Mouse (Mus musculus): ENCODE data around the gene Hdac1.
A peak's percentile ranks its signal among the peaks of the same experiment; 100 is the strongest.

Gene Hdac1

GRCm38 (mm10) chr4:129542592-129543141 is at the start of gene Hdac1:
TSS of gene Hdac1 (minus strand) at chr4:129542713.
- peak; percentile 99 for DNase-seq (ENCODE audit: low spot score)

DNA sequence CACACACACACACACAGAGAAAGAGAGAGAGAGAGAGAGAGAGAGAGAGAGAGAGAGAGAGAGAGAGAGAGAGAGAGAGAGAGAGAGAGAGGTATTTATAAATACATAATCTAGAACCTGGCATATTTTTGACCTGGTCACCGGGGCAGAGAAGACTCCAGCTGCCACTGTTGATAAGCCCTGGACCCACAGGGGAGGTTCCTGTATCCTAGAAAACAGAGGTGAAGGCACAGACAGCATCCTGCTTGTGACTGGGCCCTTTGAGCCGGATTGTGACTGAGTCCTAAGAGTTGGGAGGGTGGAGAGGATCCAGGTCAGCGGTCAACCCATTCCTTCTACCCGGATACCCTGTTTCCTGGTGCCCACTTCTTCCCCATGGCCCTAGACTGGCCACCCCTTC is 46.4 kb upstream of the Hdac1 start:
- no peak for DNase-seq (ENCODE audit: low spot score)

DNA sequence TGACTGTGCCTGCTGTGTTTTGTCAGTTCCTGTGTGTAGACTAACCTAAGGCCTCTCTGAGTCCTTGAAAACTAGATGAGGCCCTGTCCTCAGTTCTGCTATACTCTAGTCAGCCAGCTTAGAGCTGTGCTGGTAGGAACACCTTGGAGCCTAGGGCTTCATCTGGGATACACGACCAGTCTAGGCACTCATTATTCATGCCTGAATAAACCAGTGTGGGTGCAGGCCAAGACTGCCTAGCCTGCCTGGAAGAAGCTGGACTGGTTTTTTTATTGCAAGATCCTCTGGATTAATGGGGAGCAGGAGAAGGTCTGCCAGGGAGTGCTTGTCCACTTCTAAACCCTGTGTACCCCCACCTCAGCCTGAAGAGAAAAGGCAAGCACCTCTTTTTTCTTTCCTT is 44.4 kb upstream of the Hdac1 start:
- DNase-seq (ENCODE audit: low spot score) = no peak

DNA sequence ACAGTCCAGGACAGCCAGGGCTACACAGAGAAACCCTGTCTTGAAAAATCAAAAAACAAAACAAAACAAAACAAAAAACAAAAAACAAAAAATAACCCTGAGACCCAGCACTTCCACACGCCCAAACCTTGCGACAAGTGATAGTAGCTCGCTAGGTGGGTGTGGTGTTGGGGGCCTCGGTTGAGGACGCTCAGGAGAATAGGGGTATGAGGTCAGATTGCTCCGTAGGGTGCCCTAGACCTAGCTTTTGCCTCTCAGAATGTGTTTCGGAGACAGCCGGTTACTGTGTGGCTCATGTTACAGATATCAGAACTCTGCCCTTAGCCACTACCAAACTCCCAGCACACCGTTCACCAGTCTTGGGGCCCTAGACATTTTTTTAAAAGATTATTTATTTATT is 43.3 kb upstream of the Hdac1 start:
- no peak for DNase-seq (ENCODE audit: low spot score)

DNA sequence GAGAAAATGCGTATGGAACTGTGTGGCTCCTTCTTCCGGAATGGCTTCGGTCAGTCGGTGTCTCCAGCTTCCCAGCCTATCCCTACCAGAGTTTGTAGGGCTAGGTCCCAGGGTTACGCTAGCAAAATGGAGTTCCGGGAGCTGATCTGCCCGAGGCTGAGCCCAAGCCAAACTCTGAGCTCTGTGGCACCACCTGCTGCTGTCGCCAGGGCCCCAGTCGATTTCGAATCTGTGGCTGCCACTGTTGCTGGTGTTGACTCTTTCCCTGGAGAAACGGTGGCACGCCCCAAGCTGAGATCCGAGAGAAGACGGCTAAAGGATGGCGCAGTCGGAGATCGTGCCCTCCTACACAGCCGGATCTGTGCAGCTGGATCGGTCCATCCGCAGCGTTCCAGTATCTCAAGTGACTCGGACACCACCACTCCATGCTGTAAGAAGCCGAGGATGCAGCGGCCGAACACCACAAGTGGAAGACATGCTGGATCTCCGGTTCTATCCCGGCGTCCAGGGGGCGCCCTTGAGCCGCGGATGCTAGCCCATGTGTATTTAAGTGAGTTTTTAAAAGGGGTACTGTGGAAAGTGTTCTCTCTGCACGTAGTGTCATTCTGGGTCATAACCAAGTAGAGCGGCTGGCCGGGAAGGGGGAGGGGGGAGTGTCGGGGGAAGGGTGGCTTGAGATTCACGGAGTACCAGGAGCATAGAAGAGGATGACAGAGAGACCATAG is 42.5 kb upstream of the Hdac1 start:
- peak; percentile 78 for DNase-seq (ENCODE audit: low spot score)

- no peak for DNase-seq (ENCODE audit: low spot score)
Observed at GRCm38 (mm10) chr4:129584370-129584769, 41.9 kb upstream of the Hdac1 start.

DNA sequence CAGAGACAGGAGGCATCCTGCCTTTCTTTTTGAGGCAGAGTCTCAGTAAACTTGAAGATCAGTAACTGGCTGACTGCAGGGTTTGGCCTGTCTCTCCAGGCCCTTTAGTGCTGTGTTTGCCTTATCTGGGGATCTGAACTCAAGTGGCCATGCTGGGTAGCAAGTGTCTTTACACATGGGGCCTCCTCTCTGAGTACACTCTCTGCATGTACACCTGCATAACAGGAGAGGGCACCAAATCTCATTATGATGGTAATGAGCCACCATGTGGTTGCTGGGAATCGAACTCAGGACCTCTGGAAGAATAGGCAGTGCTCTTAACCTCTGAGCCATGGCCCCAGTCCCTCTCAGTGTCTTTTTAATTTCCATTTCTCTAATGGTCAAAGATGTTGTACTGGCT is 39.7 kb upstream of the Hdac1 start:
- DNase-seq (ENCODE audit: low spot score) = no peak

GRCm38 (mm10) chr4:129580347-129580746 is 37.8 kb upstream of the Hdac1 start:
- no peak for DNase-seq (ENCODE audit: low spot score)

DNA sequence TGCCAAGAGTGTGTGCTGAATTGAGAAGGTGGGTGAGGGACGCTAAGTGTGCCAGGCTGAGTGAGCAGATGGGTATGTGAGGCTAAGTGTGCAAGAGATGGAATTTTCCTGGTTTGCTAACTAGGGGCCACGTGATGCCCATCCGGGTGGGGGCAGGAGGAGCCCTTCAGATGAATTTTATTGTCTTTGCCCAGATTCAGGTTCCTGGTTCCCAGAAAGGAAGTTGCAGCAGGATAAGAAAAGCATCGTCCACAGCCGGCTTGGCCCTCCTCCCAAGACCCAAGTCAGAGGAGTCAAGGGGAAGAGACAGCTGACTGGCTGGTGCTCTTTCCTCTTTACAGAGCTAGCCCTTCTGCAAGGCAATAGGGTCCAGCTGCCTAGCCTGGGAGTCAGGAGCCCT is 36.0 kb upstream of the Hdac1 start, which contains the start of gene Fam167b:
Gene Fam167b (minus strand): TSS at position 84 of the 400 bp plus-strand sequence.
- no peak for DNase-seq (ENCODE audit: low spot score)

DNA sequence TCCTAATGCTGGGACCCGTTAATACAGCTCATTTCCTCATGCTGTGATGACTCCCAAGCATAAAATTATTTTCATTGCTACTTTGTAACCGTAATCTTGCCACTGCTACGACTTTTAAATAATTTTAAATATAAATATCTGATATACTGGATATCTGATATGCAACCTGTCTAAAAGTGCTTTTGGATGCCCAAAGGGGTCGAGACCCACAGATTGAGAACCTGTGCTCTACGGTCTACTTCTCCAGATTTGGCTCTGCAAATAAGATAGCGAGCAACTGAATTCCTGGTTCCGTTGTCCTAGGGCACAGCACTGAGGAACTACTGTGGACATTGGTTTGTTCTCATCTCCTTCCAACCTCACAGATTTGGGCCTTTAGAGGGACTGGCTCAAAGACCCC is 35.2 kb upstream of the Hdac1 start:
- no peak for DNase-seq (ENCODE audit: low spot score)

DNA sequence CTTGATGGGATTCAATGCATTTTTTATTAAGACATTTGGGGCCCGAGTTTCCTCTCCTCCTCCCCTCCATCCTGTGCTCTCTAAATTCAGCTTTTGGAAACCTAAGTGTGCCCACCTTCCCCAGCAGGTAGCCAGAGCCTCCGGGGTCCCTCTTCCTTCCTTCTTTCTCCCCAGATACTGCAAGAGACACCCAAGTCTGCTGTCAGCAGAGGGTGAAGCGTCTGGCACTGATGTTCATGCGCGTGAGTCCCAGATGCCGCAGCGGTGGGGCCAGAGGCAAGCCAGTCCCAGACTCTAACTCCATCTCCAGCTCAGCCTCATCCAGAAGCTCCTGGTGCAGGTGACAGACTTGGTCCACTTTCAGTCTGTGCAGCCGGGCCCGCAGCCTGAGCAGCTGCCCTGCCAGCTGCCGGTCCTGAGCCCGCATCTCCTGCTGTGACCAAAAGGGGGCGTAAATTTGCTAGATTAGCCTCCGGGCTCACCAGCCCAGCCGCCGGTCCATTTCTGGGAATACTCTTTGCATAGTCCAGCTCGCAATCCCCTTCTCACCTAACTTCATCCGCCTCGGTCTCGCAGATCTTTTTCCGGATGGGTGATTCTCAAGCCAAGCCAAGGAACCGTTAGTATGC is 34.5 kb upstream of the Hdac1 start:
- no peak for DNase-seq (ENCODE audit: low spot score)

DNA sequence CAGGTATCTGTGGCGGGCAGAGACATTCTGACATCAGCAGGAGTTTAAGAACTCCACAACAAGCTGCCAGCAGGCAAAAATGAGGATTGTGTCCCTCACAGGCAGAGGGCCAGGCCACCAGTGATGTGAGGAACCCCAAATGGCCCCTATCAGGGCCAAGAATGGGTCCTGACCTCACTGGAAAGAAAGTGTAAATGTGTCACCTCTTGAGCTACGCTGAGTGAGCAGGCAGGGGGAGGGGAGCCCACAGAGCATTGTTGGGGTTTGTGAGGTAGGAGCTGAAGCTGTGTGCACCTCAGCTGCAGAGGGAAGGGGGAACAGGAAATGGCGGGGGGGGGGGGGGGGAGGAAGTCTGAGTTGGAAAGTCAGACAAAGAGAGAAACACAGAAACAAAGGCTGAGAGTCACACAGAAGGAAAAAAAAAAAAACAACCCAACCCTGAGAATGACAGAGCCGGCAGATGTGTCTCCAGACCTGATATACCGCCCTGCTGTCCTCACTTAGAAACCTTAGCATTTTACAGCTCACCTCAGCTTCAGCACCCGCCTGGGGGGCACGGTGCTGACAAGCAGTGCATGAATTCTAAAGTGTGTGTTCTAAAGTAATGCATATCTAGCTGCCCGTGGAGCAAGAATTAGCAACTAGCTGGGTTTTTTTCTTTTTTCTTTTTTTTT is 32.8 kb upstream of the Hdac1 start:
- no peak for DNase-seq (ENCODE audit: low spot score)

DNA sequence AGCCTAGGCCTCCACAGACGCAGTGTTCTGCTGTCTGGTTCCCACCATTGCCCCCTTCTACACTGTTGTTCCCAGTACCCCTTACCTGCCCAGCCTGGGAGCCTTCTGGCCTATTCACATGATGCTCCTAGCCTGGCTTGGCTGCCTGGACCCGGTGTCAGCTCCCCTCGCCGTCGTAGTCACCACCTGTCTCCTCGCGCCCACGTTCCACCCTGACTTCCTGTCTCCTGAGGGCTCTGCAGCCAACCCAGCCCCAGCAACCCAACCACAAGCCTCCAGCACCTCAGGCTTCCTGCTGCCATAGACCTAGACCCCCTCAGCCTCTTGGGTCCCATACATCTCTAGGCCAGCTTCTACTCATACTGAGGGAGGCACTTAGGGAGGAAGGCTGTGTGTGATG is 30.9 kb upstream of the Hdac1 start, which contains the start of gene Lck:
Gene Lck (minus strand): TSS at position 212 of the 400 bp plus-strand sequence.
- DNase-seq (ENCODE audit: low spot score) = no peak

DNA sequence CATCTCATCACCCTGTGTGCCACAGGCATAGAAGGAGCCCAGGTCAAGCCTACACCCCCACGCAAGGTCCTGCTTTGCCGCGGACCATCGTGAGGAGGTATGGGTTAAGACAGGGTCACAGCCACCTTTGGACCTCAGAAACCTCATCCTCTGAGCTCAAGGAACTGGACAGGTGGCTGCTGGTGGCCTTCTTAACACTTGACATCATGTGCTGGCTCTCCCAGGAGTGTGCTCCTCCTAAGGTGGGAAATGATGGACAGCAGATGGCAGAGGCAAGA is 30.5 kb upstream of the Hdac1 start:
- DNase-seq (ENCODE audit: low spot score) = no peak

- DNase-seq (ENCODE audit: low spot score) = no peak
Observed at GRCm38 (mm10) chr4:129572236-129573092, 30.0 kb upstream of the Hdac1 start.

DNA sequence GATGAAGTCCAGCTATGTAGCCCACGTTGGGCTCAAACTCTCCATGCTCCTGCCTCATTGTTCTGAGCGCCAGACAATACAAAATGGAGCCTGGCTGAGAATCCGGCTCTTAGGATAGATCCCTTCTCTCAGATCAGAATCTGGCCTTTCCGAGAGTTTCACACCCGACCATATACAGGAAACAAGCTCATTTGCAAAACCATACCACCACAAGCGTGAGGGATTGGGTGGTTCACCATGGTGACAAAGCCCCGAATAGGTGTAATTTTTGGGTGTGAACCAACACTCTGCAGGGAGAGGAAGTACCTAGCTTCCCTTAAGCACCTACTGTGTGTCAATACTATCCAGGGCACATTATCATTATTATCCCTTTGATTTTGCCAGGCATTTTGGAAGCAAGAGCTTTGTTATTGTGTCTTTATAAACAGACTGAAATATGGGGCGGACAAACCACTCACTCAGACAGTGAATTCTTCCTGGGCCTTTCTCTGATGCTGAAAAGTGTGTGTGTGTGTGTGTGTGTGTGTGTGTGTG is 29.1 kb upstream of the Hdac1 start:
- DNase-seq (ENCODE audit: low spot score) = no peak

GRCm38 (mm10) chr4:129570028-129570427 is 27.5 kb upstream of the Hdac1 start:
- DNase-seq (ENCODE audit: low spot score) = no peak

- no peak for DNase-seq (ENCODE audit: low spot score)
Observed at GRCm38 (mm10) chr4:129568366-129568765, 25.9 kb upstream of the Hdac1 start.

DNA sequence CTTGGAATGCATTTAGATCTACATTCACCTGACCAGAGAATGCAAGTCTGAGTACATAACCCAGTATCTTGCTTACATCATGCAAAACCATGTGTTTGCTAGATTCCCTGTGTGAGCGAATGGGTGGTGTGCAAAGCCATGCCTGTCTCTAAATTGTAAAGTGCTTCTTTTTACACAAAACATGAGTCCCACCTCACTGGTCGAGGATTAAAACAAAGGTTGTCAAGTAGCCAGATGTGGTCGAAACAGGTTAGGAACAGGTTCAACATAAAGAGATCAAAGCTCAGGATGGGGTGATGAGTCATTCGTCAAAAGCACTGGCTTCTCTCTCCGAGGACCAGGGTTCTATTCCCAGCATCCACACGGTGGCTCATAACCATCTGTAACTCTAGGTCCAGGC is 22.6 kb upstream of the Hdac1 start:
- DNase-seq (ENCODE audit: low spot score) = no peak

GRCm38 (mm10) chr4:129563718-129564117 is 21.2 kb upstream of the Hdac1 start:
- DNase-seq (ENCODE audit: low spot score) = peak; percentile 82

DNA sequence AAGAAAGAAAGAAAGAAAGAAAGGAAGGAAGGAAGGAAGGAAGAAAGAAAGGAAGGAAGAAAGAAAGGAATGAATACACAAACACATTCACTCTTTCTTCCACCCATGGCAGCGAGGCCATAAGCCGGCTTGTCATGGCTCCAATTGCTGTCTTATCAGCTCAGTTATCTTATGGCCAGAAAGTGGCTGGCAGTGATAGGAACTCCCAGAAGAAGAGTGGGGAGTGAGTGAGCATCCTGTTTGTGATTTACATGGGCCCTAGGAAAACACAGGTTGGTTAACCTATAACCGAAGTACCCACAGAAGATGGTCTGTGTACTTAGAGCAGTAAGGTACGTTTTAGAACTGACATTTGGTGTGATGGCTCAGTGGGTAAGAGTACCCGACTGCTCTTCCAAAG is 18.7 kb upstream of the Hdac1 start:
- DNase-seq (ENCODE audit: low spot score) = no peak

Data from yolk sac, embryonic 10.5 days (tissue).